Mouse (Mus musculus) frontal cortex, postnatal 25 days (tissue): Measurements from ENCODE around the gene Mrs2.
"Not testable (repeated sequence)": the region's sequence is repeated elsewhere in the genome, so short reads cannot be mapped to it uniquely, and the experiment has no call there.

Experiments
- DNase-seq, 2 experiments: peaks; one replicate each; pipeline ENCODE4 v3.0.0; 2022; ENCODE audit warnings: low spot score in 2 of 2

Gene Mrs2

DNA sequence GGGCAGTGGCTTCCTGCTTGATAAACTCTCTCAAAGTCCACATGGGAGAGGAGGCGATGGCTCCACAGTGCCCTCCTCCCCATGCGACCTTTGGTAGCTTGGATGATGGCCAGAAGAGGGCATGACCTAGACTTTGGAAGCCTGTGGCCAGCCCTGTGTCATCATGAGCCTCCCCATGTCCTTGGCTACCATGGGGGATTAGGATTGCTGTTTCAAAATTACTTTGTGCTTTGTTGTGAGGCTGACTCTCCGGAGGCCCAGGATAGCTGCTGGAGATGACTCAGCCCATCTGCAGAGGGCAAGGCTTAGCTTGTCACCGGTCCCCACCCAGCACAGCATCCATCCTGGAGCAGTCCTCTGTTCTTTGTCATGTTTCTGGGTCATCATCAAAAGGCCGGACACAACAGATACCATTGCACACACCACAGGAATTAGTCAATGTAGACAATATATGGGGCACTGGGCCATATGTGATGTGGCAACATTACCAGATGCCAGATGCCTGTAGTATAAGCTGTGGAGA is 42.3 kb downstream of the Mrs2 start:
- no peak for DNase-seq

DNA sequence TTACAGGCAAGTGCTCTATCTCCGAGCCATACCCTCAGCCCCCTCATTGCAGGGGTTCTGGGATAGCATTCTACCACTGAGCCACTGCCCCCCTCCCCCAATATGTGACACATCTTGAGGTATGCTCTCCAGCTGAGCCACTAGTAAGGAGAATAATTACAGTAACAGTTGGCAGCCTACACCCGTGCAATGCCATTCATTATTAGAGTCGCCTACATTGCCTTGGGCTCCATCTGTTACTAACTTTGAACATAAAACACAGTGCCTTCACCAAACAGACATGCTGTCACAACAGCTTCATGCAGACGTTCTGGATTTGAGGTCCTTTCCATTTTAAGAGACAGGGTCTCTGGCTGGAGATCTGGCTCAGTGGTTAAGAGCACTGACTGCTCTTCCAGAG is 43.8 kb downstream of the Mrs2 start:
- no peak for DNase-seq

DNA sequence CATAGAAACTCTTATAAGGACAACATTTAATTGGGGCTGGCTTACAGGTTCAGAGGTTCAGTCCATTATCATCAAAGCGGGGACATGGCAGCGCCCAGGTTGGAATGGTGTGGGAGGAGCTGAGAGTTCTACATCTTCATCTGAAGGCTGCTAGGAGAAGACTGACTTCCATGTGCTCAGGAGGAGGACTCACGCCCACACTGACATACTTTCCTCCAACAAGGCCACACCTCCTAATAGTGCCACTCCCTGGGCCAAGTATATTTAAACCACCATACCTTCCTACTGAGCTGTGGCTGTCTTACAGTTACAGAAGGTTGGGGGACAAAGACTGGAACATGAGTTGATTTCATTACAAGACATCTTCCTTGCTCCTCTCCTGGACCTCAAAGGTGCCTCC is 48.4 kb downstream of the Mrs2 start:
- DNase-seq = not testable (repeated sequence)

DNA sequence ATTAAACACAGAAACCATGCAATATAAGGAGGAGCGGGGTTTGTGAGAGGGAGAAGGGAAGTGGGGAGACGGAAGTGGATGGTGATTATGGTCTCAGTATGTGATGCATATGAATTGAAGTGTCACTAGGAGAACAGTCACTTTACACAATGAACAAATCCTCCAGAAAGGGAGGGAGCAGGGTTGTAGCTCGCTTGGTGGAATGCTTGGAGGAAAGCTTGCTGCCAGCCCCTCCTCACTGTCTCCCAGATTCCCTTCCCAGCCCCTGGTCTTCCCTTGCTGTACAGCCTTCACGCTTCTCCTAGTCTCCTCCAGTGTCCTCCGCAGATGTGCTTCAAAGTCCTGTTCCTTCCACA is 54.4 kb downstream of the Mrs2 start:
- no peak for DNase-seq

DNA sequence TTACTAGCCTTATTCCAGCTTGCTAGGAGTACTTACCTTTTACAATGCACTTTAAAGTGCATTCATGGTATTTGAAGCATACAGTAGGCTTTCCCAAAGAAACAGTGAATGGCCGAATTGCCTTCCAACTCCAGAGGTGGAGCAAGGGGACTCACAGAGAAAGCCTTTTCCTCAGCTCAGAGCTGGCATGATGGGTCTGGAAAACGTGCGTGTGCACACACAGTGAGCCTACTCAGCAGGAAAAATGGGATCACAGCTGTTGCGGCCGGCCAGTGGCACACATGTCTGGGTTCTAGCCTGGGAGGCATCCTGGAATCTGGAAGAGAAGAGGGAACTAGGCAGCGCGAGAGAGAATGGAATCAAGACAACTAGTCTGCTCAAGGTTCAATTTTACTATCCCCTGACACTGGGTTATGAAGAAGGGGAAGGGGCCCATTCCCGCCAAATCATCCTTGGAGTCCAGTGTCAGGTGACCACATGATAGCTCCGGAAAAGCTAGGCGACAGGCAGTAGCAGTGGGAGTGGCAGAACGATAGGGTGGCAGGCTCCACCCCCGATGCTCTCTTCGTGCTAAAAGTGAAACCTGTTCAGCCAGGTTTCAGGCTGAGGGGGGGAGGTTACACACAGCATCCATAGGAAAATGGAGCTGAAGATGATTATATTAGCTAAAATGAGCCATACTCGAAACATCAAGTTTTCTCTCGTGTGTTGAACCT is 54.9 kb downstream of the Mrs2 start:
- DNase-seq = no peak

DNA sequence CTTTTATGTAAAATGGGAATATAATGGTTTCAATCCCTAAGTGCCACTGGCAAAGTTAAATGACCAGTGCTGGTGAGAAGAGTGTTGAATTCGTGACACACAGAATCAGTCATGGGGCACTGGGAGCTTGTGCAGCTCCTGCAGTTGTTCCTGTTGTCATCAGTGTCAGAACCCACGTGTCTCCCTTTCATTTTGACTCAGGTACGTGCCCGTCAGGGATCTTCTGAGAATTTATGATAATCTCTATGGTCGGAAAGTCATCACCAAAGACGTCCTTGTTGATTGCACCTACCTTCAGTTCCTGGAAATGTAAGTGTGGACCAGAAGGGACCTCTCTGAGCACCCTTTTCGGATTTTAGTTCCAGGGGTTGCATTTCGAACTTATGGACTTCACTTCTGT is 58.1 kb downstream of the Mrs2 start:
- DNase-seq = no peak

- no peak for DNase-seq
These were observed 60.1 kb downstream of the Mrs2 start for GRCm38 (mm10) chr13:24960084-24960483.

- no peak for DNase-seq
These were observed 61.5 kb downstream of the Mrs2 start for GRCm38 (mm10) chr13:24958671-24959070.

- DNase-seq = no peak
These were observed 64.7 kb downstream of the Mrs2 start for GRCm38 (mm10) chr13:24955500-24955899.

GRCm38 (mm10) chr13:24955091-24955490 is 65.1 kb downstream of the Mrs2 start:
- DNase-seq = no peak

- DNase-seq = no peak
These were observed 67.5 kb downstream of the Mrs2 start for GRCm38 (mm10) chr13:24952659-24953058.

GRCm38 (mm10) chr13:24948870-24949269 is 71.3 kb downstream of the Mrs2 start:
- DNase-seq = no peak

DNA sequence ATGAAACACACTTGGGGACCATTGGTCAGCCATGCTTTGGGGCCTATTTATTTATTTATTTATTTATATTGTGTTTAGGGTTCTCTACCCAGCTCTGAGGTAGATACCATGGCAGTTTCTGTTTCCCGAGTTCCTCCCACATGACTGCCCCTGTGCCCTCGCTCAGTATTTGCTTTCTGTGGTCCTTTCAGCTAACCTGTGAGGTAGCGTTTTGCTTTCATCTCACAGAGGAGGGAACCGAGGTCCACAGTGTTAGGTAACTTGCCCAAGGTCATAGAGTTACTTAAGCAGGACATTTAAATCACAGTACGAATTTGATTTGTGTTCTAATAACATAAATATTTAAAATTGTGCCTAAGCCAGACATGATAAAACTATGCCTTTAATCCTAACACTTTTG is 73.0 kb downstream of the Mrs2 start:
- DNase-seq = no peak

DNA sequence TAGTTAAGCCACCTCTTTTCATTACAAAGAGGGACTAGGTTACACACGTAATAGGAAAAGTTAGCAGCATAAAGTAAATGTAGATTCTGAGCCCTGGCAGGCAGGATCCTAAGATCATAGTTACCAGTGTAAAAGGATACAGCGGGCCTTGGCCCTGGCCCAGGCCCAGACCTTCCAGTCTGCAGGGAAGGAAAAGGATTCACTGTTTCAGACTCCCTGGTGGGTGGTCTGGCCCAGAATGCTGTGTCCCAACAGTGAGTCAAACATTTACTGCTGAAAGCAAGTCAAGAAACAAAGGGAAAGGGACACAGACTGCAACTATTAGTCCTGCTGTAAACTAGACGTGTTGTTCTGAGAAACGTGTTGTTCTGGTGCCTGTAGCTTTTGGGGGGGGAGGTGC is 74.6 kb downstream of the Mrs2 start:
- DNase-seq = no peak

DNA sequence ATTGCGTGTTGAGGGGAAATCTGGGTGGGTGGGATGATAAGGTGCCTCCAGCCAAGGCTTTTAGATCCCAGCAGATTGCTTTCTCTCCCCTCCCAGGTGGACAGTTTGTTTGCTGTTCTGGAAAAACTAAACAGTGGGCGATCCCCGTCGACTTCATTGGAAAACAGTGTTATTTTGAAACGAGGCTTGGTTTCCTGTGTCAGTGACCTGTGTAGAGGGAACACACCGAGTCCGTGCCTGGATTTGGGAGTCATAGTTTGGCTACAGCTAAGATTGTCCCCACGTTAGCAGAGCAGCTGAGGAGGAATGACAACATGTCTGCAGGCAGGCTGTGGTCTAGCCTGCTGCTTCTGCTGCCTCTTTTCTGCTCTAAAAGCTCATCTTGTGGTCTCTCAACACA is 76.9 kb downstream of the Mrs2 start:
- no peak for DNase-seq

DNA sequence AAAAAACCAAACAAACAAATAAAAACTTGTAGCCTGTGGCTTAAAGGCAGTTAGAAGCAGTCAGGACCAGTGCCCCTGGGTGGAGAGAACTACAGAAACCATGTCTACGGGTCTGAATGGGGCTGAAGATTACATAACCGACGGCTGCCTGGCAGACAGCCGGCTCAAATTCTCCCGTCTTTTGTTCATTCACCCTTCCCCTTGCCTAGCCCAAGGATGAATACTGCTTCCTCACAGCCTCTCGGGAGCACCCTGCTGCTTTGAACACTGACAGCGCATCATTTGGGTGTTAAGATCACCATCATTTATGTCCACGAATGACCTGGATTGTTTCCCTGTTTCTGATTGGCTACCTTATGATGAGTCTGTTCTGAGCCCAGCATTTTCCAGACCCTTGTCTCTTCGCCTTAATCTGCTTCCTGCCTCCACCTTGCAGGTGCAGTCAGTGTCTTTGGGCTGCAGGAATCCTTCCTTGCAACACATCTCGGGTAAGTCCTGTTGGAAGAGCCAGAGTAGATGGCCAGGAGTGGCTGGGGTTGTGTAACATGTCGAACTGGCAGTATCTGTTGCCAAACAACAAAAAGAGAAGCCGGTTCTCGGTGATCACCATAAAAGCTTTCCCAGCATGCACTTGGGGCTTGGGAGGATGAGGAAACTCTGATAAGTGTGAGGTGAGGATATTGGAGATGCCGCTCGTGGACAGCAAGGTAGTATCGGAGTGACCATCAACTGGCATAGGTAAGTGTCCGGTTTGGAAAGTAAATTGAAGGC is 77.5 kb downstream of the Mrs2 start, which contains the start of gene Gpld1:
Gene Gpld1 (plus strand): TSS at position 641 of the 771 bp plus-strand sequence.
- DNase-seq = no peak

DNA sequence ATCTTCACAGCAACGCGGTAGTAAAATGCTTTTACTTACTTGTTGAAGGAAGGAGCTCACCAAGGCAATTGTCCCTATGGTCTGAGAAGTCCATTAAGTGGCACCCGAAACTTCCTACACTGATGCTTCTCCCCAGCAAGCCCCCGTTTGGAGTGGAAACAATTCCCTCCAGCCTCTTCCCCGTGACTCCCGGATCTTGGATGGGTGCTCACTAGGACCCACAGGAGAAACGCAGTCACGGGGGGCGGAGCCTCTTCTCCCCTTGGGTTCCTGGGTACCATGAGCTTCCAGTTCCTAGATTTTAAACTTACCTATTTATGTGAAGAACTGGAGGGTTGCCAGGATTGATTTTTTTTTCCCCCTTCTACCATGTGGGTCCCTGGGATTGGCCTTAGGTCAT is 80.7 kb downstream of the Mrs2 start:
- DNase-seq = no peak

DNA sequence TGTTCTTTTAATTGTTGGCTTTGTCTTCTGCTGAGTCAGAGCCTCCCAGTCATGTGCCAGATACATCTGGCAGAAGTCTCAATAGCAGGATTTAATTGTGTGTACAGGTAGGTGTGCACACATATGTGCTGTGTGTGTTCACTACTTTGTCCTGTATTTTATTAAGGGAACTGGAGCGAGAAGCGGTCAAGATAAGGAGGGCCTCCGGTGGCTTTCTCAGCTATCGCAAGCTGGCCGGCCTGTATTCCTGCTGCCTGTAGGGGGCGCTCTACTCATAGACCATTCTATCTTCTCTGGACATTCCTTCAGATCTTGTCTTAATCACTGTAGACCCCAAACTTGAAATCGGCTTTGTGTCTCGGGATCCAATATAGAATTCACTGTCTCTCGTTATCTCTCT is 81.5 kb downstream of the Mrs2 start:
- DNase-seq = peak; percentile 68 to 70

DNA sequence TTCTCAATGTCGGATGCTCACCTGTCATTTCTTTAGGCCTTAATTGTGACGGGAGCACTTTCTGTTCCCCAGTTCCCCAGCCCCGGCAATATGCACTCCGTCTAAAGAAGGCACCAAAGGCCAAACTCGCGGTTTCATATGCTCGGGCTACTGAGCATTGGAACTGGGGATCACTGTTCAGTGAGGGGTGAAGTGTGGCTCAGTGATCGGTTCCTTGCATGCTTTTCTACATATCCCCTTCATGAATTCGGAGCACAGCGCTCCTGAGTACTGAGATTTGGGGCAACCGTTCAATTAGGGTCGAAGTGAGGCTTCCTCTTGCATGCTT is 82.4 kb downstream of the Mrs2 start:
- DNase-seq = no peak
